Mouse (Mus musculus) neutrophil, adult 83 days (primary cell): ENCODE data around the gene Bub3. TPM values are rescaled to one million over a fixed set of nuclear protein-coding genes. Genes with fewer than 3 reads are reported as not detected.

Experiments
- total RNA-seq, 2 experiments: library from RNA; stranded (reverse); gene quantifications; one replicate each; pipeline ENCODE4 v1.2.4; 2023

The Bub3 gene
- 10 to 100 TPM; 80.9 to 95.9 TPM for total RNA-seq

GRCm38 (mm10) chr7:131559986-131560696 lies at the start of gene Bub3:
Gene Bub3, plus strand, starts transcription at chr7:131560222.

GRCm38 (mm10) chr7:131542115-131542871 lies 17.7 kb upstream of the Bub3 start, which contains the start of gene Hmx3:
Gene Hmx3, plus strand, starts transcription at chr7:131542867.

GRCm38 (mm10) chr7:131548473-131548872 lies 11.5 kb upstream of the Bub3 start, which contains the start of gene Hmx2:
Gene Hmx2, plus strand, starts transcription at chr7:131548773.

Other genes starting within 250 kb of the Bub3 start
- not detected for gene Cuzd1, start 237.9 kb upstream of the Bub3 start, total RNA-seq
- not detected for gene Fam24b, start 230.7 kb upstream of the Bub3 start, total RNA-seq
- not detected for gene Fam24a, start 226.4 kb upstream of the Bub3 start, total RNA-seq
- 1 to 10 TPM; 6.6 to 7.1 TPM for gene 2310057M21Rik, start 197.5 kb upstream of the Bub3 start, total RNA-seq
- 1 to 10 TPM; 4.0 to 8.6 TPM for gene Pstk, start 189.1 kb upstream of the Bub3 start, total RNA-seq
- 10 to 100 TPM; 26.5 to 35.3 TPM for gene Ikzf5, start 149.7 kb upstream of the Bub3 start, total RNA-seq
- gene Acadsb, start 149.6 kb upstream of the Bub3 start, total RNA-seq: 10 to 100 TPM; 35.8 to 51.0 TPM
- not detected for gene Hmx3, start 17.4 kb upstream of the Bub3 start, total RNA-seq
- not detected for gene Hmx2, start 11.4 kb upstream of the Bub3 start, total RNA-seq